Mouse (Mus musculus) frontal cortex, adult (tissue): Measurements from ENCODE around the gene Ccdc175.

Source experiments
- ATAC-seq: cut with Nextera tagmentation; 2 replicates; pipeline ENCODE4 v1.9.2; 2017; ENCODE audit warnings: mild to moderate bottlenecking, moderate library complexity, mixed read lengths; ENCODE audit not compliant: low TSS enrichment

Gene Ccdc175

DNA sequence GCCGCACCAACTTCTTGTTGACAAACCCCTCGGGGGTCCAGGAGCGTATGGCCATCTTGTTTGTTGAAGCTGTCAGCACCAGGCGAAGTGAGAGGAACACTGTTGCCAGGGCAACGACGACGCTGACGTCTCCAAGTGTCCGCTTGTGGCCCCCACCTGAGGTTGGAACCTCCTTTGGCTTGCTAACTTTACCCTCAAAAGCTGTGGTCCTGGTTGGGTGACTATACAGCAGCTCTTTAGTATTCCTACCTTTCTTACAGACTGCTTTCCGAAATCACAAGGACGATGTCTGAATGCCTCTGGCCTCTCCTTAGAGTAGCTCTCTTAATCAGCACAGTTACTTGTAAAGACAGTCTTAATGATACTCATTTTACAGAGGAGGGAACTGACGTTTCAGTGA, at the start of gene Ccdc175:
Gene Ccdc175, minus strand, starts transcription at position 101 of the 400 bp plus-strand sequence.
- no peak for ATAC-seq

DNA sequence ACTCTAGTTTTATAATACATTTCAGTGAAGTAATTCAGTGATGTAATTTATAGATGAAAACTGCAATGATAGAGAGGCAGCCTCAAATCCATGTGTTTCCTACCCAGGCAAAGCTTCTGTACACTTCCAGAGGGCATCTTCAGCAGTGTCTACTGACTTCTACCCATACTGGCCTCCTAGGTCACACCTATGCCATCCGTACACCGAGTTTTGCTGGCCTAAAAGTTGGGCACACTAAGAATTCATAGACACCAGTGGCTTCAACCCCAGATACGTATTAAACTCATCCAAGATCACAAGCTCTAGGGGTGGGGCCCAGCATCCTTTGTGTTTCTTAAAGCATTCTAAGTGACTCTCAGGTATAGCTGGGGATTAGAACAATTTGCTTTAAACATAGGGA, 49.3 kb upstream of the Ccdc175 start:
- ATAC-seq = no peak

DNA sequence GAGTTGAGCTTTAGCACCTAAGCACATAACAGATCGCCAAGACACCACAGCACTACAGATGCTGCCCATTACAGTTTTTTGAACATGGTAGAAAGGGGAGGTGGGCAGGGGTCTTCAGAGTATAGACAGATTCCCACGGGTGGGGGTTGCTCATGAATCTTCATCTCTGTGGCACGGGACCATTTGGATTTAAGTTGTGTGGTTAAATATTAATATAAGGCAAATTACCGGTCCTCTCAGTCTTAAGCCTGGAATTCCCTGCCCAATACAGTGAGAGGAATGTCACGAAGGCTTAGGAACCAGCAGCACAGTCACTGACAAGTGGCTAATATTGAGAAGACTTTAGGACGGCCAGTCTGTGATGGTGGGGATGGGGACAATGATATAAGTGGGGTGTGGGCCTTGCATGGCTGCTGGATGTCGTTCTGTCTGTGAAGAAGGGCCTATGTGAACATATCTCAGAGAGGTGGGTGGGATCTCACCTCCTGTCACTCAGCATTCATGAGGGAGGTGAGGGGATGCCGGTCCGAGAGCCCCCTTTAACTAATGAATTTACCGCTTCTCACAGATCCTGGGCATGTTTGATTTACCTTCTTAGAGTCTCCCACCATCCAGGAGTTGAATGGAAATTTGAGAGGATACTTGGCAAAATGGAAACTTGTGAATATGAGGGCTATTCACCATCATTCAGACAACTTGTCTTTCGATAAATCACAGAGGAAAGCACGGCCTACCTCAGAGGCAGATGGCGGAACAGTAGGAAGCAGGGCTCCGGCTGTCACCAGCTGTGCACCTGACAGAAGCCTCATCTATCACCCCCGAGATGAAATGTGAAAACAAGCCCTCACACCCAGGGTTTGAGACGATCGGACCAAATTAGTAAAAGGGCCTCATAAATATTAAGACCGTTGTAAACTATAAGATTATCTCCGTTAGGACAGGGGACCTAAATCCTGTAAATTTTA, 48.3 kb upstream of the Ccdc175 start:
- no peak for ATAC-seq

DNA sequence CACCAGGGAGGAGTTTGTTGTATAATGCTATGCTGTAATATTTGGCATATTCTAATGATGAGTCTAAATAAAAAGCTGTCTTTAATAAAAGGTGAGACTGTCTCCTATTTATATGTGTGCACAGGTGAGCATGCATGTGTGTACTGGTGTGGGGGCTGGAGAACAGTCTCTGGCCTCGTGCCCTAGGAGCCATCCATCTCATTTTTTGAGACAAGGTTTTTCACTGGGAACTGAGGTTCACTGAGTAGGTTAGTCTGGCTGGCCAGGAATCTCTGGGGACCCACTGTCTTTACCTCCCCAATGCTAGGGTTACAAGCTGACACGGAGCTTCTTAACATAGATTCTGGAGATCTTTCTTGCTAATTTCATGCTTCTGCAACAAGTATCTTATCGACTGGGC, 47.3 kb upstream of the Ccdc175 start:
- ATAC-seq = no peak

DNA sequence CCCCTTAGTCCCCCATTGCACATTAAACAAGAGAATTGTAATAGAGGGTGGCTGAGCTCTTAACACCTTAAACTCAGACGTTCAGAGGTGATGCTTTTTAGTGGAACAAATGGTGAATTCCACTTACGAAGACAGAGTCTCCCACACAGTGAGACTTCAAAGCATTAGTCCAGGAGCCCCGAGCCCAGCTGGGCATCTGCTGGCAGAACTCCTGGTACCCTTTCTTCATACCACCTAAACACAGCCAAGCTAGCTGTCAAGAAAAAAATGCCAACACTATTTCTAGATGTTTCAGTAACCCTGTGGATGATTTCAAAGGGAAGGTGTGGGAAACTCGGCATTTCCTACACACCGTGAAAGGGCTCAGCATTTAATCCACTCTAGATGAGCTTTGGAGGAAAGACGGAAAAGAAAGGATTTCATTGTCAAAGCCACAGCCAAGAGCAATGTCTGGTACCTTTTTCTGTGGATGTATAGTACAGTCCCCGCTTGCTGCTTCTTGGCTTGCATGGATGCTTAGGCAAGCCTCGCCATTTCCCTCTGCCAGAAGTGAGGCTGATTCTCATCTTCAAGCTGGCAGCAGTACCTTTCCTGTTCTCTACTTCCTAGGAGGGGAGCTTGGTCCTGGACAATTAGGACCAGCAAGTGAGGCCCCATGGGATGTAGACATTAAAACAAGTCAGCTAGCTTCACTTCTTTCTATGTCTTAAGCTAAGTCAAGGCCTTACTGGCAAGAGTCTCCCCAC, 44.8 kb upstream of the Ccdc175 start:
- peak; percentile 24; the same call in 1 of the 2 replicates for ATAC-seq

DNA sequence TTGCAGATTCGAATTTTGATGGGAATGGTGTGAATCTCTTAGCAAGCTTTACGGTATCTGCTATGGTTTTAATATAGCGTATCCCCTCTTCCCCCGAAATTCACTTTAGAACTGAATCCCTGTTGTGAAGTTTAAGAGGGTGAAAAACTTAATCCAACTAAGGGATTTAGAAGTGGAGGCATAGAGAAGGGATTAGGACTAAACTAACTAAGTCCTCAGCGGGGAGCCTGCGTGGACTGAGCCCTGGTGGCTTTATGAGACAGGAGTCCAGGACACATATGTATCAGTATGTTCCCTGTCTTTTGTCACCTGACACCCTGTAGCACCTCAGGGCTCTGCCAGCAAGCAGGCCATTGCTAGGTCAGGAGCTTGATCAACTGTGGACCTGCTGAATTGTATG, 42.9 kb upstream of the Ccdc175 start:
- no peak for ATAC-seq

DNA sequence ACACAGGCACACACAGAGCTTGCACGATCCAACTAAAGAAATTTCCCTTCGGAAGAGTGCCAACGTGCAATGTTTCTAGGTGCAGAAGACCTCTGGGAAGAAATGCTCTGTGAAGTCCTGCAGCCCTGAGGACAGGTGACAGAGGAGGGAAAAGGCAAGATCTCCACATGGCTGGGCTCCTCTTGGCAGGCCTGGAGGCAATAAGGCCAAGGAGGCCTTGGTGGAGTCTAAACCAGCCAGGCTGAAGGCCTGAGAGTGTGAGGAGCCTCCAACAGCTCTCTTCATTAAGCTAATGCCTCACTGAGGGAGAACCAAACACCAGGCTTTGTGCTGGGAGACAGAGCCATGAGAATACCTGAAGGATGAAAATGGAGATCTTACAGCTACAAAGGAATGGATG, 40.5 kb upstream of the Ccdc175 start:
- ATAC-seq = no peak

DNA sequence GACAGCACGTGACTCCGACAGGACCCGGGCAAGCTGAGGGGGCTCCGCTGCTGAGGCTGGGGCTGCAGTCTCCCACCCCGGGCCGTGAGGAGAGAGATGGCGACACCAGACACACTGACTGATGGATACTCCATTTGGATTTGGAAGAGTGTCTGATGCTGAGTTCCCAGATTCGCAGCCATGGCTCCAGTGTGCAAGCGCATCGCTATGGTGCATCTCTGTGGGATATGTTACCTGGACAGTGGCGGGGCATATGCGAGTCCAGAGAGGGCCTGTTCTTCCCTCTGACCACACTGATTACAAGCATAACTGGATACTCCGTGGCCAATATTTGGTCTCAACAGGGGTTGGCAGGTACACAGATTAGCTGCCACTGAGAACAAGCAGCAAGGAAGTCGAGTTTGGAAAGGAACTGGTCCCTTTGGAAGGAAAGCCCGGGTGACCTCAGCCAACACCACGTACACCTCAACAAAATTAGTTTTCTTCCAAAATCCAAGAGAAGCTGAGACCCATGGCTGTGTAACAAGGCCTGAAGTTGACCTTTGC, 38.8 kb upstream of the Ccdc175 start:
- no peak for ATAC-seq

DNA sequence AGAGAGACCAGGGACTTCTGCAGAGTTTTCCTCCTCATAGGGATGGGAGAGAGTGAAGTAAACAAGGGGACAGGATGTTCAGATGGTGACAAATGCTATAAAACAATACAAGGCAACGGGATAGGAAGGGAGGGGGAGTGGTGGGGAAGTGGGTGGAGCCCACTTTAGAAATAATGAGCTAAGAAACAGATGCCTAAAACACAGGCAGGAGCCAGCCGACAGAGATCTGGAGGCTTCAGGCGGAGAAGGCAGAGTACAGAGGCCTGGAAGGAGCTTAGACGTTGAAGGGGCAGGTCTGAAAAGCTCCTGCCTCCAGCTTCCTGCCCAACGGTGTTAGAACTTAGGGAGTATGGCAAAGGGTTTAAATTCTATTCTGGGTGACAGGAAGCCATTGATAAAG, 28.7 kb upstream of the Ccdc175 start:
- ATAC-seq = peak; percentile 56

DNA sequence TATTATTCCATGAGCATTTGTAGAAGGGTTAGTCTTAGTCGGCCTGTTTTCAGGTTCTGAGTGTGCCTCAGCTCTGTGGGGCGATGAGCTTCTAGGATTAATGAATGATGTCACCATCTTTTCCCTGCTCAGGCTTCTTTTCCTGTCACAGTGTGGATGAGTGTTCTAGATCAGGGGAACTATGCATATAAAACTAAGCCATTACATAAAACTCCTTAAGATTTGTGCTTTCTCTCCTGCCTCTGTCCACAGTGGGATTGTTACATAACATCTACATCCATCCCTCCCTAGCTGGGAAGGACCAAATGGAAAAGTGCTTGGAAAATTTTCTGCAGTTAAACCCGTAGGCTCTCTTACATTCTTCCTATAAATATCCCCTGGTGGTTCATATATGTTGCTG, 16.0 kb upstream of the Ccdc175 start:
- peak; percentile 96 for ATAC-seq

DNA sequence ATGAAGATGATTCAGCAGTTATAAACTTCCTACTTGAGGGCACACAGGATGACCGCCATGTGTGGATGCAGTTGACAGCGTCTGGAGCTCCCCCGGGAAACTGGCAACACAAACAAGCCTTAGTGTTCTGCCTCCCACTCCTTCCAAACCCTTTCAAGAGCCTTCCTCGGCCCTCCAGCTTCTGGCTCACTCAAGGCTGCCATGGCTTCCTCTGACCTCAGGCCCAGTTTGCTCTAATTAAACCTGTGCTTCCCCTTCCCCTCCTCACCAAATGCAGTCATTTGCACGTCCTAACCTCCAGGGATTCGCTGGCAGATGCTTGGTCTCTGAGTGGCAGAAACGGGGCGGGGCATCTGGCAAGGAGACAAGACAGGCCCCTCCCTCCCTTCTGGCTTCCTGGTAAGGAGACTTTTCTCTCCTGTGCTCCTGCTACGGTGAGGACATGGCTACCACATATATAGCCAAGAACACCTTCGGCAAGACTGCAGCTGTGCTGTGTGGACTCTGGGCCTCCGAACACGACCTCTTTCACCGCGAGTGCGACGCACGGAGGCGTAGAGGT, 13.2 kb upstream of the Ccdc175 start:
- ATAC-seq = no peak

DNA sequence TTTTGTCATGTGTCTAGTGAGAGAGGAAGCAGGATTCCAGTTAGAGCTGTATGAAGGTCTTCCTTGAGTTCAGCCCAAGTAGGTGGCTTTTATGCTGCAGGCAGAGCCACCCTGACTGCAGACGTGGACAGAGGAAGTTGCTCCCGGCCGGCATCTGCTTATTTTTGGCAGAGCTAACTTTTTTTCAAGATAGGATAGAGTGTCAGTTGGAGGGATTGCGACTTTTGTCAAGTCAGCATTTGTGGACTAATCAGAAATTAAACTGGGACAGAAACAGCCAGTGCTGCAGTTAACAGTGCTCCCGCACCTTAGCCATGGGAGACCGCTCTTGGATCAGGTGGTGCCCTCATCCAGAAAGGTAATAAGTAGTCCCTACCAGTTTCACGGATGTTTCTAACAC, 12.6 kb upstream of the Ccdc175 start:
- no peak for ATAC-seq

DNA sequence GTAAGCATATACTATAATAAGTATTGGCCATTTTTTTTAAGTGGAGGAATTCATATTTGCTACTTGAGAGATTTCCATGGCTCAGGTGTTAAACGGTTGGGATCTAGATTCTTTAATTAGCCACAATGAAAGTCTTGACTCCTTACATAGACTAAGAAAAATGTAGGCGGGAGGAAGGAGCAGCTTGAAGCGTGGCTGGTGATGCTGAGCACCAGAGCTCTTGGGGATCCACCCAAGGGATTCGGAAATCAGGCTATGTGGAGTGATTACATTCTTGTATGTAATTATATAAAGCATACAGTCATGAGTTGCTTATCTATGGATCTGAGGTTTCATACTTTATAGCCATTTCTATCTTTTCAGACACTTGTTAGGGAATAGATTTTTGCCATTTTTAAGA, 5.3 kb downstream of the Ccdc175 start:
- ATAC-seq = peak; percentile 98

DNA sequence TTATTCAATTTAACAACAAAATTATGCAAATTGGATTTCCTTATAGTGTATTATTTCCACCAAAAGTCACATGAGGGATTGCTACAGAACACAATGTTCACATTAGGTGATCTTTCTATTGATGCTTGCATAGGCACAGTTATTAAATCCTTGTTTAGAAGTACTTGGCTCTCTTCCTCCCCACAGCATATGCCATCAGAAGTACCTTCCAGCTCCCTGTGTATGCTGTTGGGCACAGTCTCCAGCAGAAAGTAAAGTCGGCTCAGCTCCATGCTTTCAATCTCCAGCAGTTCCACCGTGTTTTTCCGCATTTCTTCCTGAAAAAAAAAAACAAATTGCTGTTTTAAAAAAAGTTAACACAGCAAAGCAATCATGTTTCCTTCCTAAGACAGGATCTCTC, 6.5 kb downstream of the Ccdc175 start:
- ATAC-seq = peak; percentile 65; the same call in 1 of the 2 replicates

DNA sequence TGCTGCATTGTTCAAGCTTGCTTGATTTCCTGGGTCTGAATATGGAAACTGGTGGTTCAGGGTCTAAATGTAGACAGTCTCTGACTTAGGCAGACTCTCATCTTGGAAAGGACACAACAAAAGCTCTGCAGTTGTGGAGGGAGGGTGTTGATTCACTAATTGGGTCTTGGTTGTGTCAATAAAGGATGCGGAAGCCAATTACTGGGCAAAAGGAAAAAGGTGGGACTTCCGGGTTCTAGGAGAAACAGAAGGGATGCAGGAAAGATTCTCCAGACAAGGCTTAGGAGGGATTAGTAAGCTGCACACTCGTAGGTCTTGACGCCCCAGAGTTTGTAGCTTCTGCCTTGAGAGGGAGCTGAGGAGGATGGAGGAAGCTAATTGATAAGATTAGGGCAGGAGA, 26.4 kb downstream of the Ccdc175 start:
- ATAC-seq = no peak

DNA sequence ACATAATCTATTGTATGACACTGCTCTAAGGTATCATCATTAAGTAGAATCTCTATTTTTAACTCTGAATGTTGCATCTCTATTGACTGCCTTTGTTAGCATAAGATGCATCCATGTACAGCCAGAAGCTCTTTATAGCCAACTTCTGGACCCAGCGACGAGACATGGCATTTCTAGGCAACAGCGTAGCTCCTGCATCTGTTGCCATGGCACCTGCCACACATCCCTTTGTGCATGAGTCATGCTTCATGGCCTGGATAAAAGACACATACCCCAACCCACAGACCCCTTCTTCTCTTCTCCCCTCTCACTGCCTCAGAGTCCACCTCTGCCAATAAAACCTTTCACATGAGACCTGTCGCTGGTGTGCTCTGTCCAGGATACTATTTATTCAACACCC, 34.0 kb downstream of the Ccdc175 start:
- peak; percentile 72 for ATAC-seq

DNA sequence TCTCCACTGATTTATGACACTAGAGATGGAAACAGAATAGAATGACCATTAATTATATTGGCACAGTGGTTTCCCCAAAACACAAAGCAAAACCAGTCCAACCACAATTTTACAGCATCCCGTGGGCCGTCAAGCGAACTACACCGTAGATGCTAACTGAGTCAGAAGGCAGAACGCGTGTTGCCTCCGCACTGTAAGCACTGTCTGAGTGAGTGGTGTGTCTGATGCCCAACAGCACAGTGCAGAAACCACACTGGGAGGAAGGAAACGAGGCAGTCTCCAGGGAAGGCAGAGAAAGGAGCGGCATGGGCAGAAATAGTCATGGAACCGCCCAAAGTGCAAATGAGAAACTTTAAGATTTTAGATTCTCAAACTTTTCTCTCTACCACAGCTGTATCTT, 55.6 kb downstream of the Ccdc175 start:
- peak; percentile 84 for ATAC-seq

DNA sequence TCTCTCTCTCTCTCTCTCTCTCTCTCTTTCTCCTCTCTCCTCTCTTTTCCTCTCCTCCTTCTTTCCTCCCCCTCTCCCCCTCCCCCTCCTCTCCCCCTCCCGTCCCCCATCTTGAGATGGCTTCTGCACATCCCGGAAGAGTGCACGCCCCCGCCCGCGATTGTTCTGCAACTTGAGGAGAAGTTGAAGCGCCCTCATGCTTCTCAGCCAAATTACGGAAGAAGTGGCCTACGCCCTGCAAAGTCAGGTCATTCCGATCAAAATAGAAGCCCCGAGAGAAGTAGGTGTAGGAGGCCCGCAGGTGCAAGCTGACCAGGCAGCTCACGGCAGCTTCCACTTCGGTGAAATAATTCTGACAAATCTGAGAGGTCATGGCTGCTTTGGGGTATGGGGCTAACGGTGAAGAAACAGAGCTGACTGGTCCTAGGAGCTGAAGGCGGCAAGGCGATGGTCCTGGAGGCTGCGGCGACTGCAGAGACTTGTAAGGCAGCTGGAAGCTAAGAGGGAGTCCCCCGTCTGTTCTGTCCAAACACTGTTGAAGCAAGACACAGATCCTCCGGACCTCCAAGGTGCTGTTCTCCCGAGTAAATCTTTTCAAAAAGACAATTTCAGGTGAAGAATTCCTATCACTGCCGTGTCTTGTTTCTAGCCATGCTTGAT, 69.0 kb downstream of the Ccdc175 start:
- no peak for ATAC-seq

DNA sequence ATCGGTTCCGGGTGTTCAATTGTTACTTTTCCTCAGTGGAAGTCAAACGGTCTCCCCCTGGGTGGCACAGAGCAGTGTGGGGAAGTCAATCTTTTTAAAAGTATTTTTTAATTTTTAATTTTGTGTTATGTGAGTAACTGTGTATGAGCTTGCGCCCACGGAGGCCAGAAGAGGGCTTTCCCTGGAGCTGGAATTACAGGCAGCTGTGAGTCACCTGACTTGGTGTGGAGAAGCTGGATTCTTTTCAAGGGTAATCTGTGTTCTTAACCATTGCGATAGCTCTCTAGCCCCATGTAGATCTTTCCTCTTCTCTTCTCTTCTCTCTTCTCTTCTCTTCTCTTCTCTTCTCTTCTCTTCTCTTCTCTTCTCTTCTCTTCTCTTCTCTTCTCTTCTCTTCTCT, 69.7 kb downstream of the Ccdc175 start:
- ATAC-seq = no peak

DNA sequence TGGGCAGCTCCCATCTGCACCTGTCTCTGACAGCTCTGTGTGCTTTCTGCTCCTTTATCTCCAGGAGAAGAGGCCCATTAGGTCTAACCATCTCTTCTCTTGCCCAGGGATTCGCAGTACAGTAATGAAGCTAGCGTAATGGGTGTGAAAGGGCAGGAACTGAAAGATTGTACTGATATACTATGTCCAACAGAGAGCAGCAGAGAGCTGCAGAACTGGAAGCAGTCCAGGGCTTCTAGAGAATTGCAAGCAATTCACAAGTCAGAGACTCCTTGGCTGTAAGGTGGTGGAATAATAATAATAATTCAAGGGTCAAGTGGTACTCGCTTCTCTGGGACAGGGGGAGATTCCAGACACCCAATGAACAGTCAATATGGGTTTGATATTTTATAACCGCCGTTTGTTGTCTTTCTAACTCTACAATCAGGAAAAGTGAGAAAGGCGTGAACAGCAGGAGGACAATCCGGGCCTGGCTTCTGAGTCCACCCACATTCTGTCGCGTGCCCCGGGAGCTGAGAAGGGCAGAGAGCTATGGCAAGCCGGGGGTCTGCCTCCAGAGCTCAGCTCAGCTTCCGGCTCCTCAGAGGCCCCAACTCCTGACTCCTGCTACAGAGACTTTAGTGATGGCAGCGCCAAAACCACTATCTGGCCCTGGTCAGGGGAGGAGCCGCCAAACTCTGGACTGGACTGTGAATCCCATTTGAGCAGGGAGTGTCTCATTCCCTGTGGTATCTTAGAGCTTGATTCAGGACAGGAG, 80.1 kb downstream of the Ccdc175 start:
- ATAC-seq = peak; percentile 88

DNA sequence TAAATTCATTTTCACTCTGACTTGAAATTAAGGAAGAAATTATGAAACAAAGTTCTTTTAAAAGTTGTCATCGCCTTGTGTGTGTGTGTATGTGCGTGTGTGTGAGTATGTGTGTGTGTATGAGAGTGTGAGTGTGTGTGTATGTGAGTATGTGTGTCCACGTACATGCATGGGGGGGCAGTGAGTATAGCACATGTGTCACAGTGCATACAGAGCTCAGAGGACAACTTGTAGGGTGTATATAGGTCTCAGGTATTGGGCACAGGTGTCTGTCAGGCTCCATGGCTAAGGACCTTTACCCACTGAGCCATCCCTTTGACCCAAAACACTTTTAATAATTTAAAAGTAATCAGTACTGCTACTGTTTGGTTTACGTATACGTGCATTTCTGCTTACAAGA, 80.8 kb downstream of the Ccdc175 start:
- no peak for ATAC-seq
